Mouse (Mus musculus): ENCODE data around the gene Hmx1. TPM values are rescaled to one million over a fixed set of nuclear protein-coding genes. Genes with fewer than 3 reads are reported as not detected.
A peak's percentile ranks its signal among the peaks of the same experiment; 100 is the strongest.

The Hmx1 gene
- total RNA-seq (2022) = not detected

DNA sequence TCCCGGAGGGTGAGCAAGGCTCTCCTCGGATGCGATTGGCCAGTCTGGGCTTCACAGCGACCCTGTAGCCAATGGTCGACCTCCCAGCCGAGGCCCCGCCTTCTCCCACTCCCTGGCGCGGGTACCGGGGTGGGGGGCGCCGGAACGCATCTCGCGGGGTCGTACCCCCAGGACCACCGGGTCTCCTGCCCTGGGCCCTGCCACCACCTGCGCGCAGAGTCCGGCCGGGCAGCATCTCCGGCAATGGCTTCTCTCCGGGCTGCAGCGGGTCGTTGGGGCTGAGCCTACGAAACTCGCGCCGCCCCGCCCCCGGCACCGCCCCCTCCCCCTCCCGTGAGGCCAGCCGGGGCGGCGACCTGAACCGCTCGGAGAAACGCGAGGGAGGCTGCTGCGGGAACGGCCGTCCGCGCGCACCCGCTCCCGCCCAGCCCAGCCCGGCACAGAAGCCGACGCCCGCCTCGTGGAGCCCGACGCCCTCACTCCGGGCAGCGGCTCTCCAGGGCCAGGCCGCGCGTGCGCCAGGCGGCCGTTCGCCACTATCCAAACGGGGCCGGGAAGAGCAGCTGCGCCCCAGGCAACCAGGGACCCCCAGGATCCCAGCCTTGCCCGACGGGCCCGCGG lies at the start of gene Hmx1:
Gene Hmx1 (plus strand): TSS at position 618 of the 621 bp plus-strand sequence.
- DNase-seq (ENCODE audit: low spot score in 2 of 2) = no peak

GRCm38 (mm10) chr5:35345084-35345483 lies 43.8 kb upstream of the Hmx1 start:
- DNase-seq (ENCODE audit: low spot score in 2 of 2) = no peak

DNA sequence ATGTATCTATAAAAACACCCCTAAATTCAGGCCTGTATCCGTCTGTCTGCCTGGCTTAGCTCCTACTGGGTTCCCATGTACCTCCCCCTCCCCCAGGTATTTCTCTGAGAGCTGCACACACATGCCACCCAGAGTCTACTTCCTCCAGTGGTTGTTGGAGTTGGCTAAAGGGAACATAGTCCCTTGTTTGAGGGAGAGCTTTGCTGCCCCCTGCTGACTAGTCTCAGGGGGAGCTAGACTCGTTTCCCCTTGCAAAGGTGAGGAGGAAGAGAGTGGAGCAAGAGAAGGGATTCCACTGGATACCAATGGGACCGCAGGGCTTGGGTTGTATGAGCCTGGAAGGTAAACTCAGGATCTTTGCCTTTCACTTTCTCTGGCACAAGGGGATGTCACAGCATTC lies 40.1 kb upstream of the Hmx1 start:
- peak; percentile 12 to 18 for DNase-seq (ENCODE audit: low spot score in 2 of 2)

GRCm38 (mm10) chr5:35357544-35358440 lies 31.1 kb upstream of the Hmx1 start:
- no peak for DNase-seq (ENCODE audit: low spot score in 2 of 2)

GRCm38 (mm10) chr5:35361570-35362284 lies 27.2 kb upstream of the Hmx1 start:
- DNase-seq (ENCODE audit: low spot score in 2 of 2) = peak; percentile 85 to 88

- DNase-seq (ENCODE audit: low spot score in 2 of 2) = no peak
Measured at GRCm38 (mm10) chr5:35366241-35367032, 22.5 kb upstream of the Hmx1 start.

- no peak for DNase-seq (ENCODE audit: low spot score in 2 of 2)
Measured at GRCm38 (mm10) chr5:35368916-35369315, 20.0 kb upstream of the Hmx1 start.

GRCm38 (mm10) chr5:35379066-35379465 lies 9.8 kb upstream of the Hmx1 start:
- no peak for DNase-seq (ENCODE audit: low spot score in 2 of 2)

DNA sequence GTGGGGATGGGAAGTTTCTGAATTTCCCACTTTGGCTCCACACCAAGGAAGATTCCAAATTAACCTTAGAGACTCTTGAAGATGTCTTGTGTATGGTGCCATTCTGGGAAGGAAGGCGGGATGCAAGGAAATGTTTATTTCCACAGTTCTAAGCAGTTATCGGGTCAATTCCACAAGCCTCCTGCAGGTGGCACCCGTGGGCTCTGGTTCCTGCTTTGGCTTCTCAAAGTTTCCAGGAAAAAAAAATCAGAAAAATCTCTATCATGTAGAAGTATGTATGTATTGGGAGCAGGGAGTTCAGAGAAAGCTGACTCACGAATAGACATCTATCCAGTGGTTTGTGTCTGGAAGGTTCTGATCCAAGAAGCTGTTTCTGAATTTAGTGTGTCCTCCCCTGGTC lies 9.1 kb upstream of the Hmx1 start:
- no peak for DNase-seq (ENCODE audit: low spot score in 2 of 2)

- no peak for DNase-seq (ENCODE audit: low spot score in 2 of 2)
Measured at GRCm38 (mm10) chr5:35387834-35388490, 946 bp upstream of the Hmx1 start.

GRCm38 (mm10) chr5:35389441-35389840 lies 533 bp downstream of the Hmx1 start:
- no peak for DNase-seq (ENCODE audit: low spot score in 2 of 2)

DNA sequence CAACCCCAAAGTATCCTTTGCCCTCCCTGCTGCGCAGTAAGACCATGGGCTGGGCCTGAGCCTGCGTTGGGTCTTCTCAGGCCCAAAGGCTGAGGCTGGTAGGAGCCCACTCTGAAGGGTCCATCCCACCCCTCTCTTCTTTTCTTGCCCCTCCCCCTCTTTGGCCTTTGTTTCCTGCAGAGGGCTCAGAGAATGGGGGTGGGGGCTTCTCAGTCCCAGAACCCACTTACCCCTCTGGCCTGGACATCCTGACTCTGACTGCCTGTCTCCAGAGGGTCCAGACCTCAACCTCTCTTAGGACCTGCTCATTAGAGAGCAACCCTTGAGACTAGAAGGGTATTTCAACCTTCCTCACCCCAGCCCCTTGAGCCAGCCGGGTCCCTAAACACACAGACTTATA lies 1.0 kb downstream of the Hmx1 start:
- DNase-seq (ENCODE audit: low spot score in 2 of 2) = no peak

DNA sequence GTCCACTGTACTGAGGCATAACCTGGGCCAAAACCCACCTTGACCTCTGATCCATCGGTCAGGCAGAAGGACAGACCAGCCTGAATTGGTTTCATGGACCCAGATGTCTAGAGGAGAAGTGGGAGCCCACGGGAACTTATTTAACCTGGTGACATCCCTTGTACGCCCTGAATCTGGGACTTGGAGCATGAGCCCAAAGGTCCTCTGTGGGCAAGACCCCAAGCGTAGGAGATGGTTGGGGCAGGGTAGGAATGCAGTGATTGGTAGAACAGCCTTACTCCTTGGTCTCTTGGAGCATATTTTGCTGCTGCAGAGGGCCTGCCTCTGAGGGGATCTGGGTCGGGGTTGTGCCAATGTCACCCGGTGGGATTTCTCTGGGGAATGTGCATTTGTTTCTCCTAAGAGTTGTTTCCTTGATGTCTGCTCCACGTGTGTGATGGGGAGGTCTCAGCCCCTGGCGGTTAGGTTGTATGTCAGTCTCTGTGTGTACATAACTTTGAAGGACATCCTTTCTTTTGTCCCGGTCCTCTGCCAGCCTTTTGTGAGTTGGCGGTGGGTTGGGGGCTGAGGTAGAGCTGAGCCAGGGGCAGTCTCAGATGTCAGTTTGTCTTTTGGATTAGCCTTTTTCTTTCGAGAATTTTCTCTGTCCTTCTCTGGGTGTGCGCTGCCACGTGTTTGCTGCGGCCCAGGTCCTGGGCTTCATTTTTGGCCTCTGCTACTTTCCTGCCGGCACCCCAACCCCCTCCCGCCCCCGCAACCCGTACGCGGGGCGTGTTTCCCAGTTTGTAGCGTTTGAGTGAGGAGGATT lies 2.1 kb downstream of the Hmx1 start:
- DNase-seq (ENCODE audit: low spot score in 2 of 2) = no peak

GRCm38 (mm10) chr5:35391656-35392333 lies 2.9 kb downstream of the Hmx1 start:
- DNase-seq (ENCODE audit: low spot score in 2 of 2) = no peak

DNA sequence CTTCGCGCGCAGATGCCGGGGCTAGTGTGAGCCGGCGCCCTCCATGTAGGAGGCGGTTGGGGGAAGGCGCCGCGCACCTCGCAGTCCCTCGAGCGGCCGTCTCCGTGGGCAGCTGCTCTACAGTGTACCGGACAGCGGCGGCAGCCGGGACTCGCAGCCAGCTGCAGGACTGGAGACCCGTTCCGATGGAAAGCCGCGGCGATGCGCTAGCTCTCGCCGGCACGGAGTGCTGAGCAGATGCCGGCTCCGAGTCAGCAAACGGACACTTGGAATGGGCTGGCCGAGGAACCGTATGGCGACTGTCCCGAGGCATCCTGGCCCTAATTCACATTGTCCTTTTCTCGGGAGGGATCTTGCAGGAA lies 3.4 kb downstream of the Hmx1 start:
- DNase-seq (ENCODE audit: low spot score in 2 of 2) = no peak

- DNase-seq (ENCODE audit: low spot score in 2 of 2) = no peak
Measured at GRCm38 (mm10) chr5:35395566-35396440, 6.9 kb downstream of the Hmx1 start.

GRCm38 (mm10) chr5:35396976-35397641 lies 8.2 kb downstream of the Hmx1 start:
- no peak for DNase-seq (ENCODE audit: low spot score in 2 of 2)

All from gastrocnemius, adult 8-10 months (tissue).